Mouse (Mus musculus) urinary bladder, postnatal 36 days (tissue): ENCODE data around the gene Tgfbr3.

Experiments used
- DNase-seq, 2 experiments: peaks; one replicate each; pipeline ENCODE4 v3.0.0; 2022; ENCODE audit warnings: low spot score in 2 of 2, mixed read lengths in 1 of 2

Tgfbr3 gene

DNA sequence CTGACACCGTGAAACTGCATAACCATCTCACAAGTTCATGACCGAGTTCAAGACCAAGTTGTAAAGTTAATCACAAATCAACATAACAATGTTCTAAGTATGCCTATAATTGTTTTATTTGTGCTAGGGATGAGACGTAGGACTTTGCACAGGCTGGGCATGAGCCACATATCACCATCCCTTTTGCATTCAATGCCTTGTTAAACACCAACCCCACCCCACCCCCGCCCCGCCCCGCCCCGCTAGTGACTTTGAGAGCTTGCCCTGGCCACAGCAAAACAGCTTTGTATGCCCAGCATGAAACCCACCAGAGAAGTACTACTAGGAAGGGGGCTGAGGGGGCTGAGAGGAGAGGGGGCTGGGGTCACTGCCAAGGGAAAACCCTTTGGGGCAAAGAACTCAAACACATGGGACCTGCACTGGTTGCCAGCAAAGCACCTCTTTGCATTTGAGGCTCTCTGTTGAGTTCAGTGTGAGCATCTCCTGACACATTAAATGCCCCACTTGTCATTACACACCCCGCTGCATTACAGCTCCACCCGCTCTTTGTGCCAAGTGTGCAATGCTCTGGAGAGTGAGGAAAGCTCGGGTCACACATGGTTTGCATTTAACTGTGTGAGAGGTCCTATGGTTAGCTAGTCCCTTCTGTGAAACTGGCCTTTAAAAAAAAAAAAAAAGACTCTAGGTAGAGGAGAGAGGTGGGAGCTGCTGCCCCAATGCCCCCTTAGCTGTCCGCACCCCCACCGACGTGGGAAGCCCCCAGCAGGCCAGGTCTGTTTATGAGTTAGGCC lies 179.1 kb downstream of the Tgfbr3 start:
- peak in 1 of 2 experiments; percentile 25 for DNase-seq

DNA sequence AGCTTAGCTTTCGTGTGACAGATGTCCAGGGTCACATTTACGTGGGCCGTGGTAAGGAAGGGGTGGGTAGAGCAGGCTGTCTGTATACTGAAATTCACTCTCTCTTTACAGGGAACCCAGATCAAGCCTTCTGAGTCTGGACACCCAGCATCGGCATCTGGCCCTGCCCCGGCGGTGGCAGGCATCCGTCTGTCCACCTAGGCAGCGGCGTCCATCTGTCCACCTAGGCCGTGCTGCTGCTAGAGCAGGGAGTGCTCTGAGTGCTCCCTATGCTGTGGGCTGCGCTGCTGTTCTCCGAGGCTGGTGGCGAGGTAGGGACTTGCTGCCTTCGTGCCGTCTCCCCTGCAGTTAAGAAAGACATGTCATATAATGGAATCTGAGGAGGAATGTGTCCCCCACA lies 180.0 kb downstream of the Tgfbr3 start:
- DNase-seq = no peak

DNA sequence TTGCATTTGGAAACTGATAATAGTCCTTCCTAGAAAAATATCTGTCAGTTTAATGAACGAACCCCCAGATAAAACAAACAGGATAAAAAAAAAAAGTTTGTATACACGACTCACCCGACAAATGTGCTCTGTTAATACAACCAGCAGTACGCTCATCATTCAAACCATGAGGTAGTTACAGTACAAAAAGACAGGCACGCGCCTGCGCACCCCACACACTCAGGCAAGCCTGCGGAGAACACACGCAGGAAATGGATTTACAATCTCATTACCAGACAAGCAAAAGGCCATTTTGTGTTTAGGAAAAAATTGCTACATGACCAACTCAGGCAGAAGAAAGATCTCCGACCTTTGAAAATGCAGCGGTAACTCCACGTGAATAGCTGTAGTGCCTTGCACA lies 182.6 kb downstream of the Tgfbr3 start:
- DNase-seq = no peak

DNA sequence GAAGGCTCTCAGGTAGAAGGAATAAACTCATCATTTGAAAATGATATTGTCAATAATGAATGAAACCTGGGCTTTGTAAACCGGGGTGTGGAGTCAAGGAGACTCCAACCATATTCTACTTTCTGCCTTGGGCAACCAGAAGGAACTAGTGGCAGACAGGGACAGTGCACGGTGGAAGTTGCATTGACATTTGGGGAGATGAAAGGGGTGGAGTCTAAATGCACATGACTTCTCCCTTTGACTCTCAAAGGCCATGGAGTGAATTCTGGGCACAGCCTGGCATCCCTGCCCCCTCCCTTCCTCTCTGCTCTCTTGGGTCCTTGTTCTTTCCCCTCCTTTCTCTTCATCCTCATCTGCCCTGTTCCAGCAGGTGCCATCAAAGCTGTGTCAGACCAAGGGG lies 183.3 kb downstream of the Tgfbr3 start:
- DNase-seq = no peak

DNA sequence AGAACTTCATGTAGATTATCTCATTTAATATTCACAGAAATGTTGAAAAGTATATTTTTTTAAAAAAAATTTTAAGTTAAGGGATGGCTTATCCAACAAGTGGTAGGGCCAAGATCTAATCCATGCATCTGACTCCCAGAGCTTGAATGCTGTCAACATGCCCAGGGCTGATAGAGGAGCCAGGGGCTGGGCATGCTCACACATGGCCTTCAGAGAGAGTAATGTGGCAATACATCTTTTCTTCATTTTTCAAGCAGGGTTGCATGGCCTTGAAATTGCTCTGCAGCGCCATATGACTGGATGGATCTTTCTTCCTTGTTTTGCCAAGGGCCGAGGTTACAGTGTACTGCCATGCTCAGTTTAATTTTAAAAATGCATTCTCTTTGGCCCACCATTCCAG lies 185.8 kb downstream of the Tgfbr3 start:
- no peak for DNase-seq

DNA sequence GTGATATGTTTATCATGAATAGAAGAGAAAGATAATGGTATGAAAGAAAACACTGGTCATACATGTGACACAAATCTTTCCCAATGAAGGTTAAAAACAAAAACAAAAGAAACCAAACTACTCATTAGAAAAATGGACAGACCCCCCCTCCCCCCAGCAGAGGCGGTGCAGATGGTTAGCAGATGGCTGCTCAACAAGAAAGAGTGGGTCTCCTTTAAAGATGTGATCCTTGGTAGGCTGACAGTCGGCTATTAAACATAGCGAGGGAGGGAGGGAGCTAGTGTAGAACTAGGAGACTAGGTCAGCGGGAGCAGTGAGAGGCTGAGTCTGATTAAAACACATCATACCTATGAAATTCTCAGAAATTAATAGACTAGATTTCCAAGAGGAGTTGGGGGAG lies 186.5 kb downstream of the Tgfbr3 start:
- DNase-seq = no peak

DNA sequence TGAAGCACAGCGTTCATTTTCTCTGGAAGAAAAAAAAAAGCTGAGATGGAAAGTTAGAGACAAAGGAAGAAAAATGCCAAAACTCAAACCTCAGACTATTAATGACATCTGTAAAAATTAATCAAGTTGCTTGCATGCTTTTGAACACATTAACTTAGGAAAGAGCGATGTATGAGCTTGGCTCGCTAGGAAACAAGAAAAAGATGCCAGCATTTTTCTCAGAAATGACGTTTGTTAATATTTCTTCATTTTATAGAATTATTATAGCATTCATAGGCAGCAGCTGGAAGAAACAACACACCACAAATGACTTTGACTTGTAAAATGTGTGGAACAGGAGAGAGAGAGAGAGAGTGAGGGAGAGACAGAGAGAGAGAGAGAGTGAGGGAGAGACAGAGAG lies 187.7 kb downstream of the Tgfbr3 start:
- no peak for DNase-seq

DNA sequence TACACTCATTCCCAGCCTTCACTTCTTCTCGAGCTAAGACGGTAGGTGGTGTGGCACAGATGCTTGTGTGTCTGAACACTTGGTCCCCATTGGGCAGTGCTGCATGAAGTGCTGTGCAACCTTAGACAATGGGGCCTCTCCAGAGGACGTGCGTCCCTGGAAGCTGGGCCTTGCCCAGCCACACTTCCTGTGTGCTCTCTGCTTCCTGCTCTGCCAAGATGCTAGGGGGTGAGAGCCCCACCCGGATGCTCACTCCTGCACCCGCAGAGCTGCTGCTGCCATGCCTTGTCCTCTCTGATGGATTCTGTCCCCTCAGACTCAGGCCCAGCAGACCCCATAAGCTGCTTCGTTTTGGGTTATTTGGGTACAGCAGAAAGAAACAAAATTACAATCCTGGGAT lies 188.3 kb downstream of the Tgfbr3 start:
- DNase-seq = no peak

DNA sequence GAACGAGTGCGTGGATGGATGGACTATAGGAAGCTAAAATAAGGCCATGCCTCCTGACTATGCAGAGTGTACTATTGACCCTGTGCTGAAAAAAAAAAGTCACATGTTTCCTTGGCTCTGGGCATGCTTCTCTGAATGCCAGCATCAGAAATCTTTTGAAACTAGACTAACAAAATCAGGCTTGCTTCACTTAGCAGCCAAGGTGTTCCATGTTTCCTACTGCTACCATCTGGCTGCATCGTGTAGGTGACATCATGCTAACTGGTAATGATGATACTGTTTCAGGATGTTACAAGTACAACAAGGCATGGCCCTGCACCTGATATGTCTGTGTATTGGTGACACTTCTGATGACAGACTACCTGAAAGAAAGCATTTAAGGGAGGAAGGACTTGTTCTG lies 189.8 kb downstream of the Tgfbr3 start:
- DNase-seq = no peak

DNA sequence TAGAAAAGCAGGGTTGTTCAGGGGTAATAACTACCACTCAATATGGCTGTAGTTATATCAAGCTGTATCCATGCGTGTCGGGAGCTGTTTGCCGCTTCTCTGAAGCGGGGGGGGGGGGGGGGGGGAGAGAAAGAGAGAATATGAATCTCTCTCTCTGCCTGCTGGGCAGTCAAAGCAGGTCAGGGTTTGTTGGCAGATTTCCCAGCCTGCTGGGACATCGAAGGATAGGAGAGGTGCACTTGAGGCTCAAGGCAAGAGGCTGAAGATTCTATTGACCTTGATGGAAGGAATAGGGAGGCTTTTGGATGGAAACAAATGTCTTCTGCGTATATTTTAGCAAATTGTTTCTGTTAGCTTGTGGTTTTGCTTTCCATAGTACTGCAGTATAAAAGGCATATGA lies 190.4 kb downstream of the Tgfbr3 start:
- no peak for DNase-seq

DNA sequence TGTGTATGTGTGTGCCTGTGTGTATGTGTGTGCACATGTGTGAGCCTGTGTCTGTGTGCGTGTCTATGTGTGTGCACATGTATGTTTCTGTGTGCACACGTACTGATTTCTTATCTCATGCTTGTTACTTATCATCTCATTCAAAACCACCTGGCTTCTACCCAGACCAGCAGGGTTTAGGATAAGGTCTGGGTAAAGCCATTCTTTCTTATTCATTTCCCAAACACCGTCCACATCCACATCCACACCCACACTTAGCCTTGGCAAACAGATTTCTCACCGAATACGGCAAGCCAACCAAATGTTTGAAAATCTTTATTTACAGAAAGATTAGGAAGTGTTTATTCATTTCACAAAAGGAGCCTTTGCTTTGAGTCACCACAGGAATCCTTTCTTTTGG lies 191.4 kb downstream of the Tgfbr3 start:
- no peak for DNase-seq

DNA sequence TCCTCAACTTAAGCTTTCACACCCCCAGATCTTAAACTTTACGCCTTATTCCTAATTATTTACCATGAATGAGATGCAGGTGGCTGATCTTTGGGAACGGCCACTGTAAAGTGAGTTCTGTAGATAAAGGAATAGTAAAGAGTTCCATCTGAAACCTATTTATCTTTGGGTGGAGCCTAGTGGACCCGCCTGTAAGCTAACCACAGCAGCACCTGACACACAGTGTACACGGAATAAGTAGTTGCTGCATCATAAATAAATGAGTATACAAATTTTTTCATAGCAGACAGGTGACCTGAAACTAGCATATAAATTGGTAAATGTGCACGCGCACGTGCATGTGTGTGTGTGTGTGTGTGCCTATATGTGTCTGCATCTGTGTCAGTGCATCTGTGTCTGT lies 192.1 kb downstream of the Tgfbr3 start:
- no peak for DNase-seq

DNA sequence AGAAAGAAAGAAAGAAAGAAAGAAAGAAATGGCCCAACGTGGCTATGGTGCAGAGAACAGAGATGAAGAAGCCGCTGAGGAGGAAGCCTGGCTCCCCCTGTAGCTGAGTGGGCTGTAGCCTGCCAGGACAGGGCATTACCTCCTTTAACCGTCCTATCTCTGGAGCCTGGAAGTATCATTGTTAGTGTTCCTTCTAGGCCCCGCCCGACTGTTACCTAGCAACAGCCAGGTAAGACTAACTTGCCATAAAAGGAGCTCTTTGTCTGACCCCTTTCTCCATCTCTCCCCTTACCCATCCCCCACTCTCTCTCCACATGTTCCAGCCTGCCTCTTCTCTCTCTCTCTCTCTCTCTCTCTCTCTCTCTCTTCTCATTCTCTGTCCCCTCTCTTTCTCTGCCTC lies 195.2 kb downstream of the Tgfbr3 start:
- no peak for DNase-seq

DNA sequence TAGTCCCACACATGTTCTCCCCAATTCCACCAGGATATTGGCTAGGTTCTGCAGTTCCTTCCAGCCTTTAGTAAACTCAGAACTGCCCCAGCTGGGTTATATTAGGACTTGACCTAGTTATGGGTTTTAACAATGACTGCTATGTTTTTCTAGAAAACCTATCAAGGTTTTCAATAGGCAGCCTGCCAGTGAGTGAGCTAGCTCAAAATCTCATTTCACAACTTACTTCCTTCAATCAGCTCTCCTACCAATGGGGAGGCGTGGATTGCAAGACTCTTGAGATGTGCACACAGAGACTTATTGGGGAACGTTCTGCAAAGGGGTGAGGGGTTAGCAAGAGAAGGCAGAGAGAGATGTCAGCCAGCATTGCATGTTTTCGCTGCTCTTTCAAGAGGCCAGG lies 196.2 kb downstream of the Tgfbr3 start:
- DNase-seq = no peak

DNA sequence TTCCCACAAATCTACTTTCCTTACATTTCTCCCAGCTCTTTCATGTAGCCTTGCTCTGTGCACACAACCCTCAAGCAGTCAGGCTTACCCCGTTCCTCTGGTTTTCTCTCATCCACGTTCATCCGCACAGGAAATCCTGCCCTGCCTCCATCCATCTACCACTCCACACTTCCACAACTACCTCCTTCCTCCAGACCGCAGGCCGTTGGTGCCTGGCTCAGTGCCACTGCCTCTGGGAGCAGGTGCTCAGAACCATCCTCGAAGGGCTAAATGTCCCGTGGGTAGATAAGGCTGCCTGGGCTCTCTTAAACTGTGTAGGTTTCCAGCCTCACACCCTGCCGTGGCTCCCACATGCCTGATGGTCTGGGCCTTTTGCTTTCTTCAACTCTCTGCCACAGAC lies 197.3 kb downstream of the Tgfbr3 start:
- no peak for DNase-seq

DNA sequence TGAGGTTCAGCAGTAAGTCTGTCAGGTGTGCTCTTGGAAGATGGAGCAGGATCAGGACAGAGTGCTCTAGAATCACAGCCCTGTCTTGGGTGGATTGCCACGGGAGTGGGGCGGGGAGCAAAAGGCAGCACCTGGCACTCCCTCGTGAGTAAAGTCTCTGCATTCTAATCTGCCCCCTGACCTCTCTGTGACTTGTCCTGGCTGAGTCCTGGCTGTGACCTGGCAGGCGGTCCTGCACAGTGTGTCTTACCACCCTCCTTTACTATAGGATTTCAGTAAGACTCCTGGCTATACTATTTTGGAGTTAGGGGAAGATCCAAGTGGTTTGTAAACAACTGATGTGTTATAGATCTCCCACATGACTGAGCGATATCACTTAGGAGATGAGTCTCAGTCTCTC lies 199.5 kb downstream of the Tgfbr3 start:
- DNase-seq = no peak

DNA sequence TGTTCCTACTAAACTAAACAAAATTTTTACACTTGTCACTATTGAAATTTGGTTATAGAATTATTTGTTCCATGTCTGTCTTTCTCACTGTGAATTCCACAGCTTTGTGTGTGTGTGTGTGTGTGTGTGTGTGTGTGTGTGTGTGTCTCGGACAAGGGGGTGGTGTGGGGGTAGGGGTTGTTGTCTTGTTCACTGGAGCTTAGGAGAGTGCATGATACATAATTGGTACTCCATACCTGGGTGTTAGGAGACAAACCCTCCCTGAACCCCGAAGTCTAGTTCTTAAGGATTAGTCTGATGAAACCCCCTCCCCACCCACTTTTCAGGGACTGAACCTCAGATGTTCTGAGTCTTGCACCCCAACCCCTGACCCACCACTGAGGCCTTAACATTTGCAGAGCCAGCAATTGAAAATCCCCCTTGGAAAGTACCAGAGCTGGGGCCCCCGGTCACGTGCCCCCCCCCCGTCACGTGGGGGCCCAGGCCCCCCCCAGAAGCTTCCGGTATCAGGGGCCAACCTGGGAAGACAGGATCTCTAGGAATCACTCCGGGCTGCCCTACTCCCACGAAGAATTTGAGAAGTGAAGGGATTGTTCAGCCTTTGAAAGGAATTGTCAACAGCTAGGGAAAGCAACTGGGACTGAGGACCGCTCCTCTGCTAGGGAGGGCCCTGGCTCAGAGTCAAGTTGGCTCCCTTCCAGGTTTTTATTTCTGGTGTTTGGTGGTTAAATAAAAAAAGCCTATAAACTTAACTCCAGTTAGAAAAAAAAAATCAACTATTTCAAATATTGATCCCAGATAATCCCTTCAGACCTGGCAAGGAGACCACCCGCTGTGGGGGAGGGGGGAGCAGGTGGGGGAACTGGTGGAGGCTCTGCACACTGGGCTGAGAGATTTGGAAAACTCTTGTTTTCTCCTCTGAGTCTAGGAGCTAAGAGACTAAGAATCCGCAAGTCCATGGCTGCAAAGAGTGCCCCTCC lies 201.3 kb downstream of the Tgfbr3 start:
- peak; percentile 82 to 84 for DNase-seq

DNA sequence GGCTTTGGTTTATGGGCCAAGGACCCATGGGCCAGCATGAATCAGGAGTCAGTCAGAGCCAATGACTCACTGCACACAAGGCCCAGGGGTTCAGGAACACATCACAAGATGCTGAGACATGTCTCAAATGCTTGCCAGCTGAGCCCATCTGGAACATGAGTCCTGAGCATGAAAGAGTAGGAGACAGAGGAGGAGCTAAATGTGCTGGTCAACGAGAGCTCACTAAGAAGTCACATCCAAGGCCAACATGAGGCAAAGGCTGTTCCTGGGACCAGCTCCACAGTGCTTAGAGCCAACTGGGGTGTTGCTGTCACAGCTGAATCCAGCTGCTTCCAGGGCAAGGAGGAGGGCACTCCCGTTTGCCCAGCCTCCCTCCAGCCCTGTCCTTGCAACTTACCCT lies 202.1 kb downstream of the Tgfbr3 start:
- peak; percentile 58 to 78 for DNase-seq

DNA sequence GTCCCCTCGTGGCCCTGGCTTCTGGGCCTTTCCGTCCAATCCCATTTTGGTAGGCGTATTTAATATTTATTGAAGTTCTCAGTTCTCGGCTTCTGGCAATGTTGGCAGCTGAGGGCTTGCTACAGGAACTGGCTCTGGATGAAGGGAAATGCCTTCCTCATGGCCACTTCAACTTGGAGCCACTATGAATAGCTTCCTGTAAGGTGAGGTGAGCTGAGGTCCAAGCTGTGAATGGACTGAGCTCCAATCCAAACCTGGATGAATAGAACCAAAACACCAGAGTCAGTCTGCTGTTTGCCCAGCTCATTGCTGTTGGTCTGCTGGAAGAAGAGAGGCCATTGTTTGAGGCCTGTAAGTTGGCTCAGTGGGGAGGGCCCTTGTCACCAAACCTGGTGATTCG lies 203.3 kb downstream of the Tgfbr3 start:
- no peak for DNase-seq

DNA sequence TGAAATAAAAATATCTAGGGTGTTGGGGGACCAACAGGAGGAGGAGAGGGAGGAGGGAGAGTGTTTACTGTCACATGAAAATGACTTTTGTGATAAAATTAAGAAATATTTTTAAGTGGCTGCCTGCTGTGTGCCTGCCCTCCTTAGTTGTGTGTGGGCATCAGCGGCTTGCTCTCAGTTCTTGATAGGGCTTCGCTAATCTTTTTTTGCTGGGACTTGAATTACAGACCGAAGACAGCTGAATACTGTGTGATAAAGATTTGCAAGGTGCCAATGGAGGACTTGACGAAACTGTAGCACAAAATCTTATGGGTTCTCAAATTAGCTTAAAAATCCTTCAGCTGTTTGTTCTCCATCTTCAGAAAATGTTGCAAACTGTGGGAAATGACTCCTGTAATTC lies 205.0 kb downstream of the Tgfbr3 start:
- DNase-seq = no peak

DNA sequence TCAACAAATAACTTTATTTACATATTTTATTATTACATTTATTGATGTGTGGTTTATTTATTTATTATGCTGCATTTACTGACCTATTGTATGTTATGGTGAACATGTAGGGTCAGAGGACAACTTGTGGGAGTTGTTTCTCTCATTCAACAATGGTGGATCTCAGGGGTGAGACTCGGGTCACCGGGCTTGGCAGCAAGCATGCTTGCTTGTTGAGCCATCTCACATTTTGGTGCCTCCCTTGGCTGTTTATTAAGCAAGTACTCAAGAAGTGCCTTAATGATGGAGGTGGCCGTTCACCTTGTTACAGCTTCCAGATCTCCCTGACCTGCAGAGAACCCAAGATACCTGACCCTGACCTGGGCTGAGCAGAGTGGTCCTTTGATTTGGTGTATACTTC lies 207.4 kb downstream of the Tgfbr3 start:
- DNase-seq = no peak

DNA sequence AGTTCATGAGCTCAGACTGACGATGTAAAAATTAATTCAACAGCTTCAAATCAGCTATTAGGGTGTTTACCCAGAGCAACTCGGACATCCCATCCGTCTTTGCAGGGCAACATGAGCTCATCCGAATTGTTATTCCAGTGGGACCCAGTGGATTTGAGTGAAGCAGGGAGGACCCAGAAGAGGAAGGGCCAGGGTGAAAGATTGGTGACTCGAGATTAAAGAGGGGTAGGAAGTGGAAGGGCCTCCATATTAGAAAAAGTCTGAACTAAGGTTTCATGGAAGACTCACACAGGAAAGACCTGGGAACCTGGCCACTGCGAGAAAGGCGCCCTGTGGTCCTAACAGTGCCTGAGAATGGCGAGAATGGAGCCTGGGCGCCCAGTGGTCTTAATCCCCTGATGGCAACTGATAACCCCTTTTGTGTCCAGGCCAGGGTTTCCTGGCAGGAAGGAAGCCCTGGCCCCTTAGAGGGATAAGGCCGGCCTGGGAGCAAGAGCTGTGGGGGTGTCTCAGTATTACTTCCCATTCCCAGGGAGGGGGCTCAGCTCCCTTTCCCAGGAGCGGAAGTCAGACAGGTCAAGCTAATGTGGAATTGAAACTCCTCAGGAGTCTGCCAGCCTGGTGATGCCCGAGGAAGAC lies 208.3 kb downstream of the Tgfbr3 start:
- DNase-seq = no peak

DNA sequence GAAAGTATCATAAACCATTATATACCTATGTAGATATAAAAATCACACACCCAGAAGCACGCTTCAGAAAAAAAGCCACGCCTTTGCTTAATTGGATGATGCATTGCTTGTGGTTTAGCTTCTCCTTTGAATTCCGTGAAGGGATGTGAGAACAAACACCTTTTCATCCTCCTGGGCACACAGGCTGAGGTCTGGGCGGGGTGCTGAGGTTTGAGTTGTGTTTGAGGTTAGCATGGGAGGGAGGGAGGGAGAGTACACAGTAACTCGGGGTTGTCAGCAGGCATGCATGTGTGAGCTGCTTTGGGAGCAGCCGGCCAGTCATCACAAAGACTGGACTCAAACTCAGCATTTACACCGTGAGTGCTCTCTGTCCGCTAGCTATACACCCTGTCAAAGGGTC lies 209.5 kb downstream of the Tgfbr3 start:
- no peak for DNase-seq
